Mouse (Mus musculus): ENCODE data around the gene Gps2. TPM values are rescaled to one million over a fixed set of nuclear protein-coding genes. Genes with fewer than 3 reads are reported as not detected.

The Gps2 gene
- total RNA-seq, 2 experiments from 2014 or later, result 37.8 to 38.3 TPM

DNA sequence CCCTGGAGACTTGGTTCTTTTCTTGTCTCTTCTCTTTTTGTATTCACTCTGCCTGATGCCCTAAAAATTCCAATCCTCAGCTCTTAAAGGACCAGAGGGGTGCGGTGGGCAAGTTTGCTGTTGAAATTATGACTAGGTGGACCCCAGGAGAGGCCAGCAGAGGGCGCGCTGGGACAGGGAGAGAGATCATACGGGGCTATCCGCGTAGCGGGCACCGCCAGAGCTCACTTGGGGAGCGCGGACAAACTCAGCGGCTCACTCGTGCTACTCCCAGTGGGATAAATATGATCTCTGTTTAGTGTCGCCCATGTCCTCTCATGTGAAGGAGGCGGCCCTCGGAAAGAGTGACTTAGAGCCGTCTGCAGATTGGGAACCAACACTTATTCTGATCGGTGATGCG is 20.5 kb downstream of the Gps2 start:
- peak; percentile 97 for DNase-seq
- intact Hi-C loops (cut with DNase I), result loop anchor here (5.0 to 10.0 kb wide), 2 partner anchors 51 to 278 kb away; partner anchors contain the start of genes Ctdnep1, Elp5 and Slc16a11

- intact Hi-C loops (cut with DNase I), result loop anchor here (5.0 to 10.0 kb wide), 2 partner anchors 50 to 278 kb away; partner anchors contain the start of genes Ctdnep1, Elp5 and Slc16a11
- DNase-seq, result no peak
Observed at GRCm38 (mm10) chr11:69934681-69935080, 21.0 kb downstream of the Gps2 start.

DNA sequence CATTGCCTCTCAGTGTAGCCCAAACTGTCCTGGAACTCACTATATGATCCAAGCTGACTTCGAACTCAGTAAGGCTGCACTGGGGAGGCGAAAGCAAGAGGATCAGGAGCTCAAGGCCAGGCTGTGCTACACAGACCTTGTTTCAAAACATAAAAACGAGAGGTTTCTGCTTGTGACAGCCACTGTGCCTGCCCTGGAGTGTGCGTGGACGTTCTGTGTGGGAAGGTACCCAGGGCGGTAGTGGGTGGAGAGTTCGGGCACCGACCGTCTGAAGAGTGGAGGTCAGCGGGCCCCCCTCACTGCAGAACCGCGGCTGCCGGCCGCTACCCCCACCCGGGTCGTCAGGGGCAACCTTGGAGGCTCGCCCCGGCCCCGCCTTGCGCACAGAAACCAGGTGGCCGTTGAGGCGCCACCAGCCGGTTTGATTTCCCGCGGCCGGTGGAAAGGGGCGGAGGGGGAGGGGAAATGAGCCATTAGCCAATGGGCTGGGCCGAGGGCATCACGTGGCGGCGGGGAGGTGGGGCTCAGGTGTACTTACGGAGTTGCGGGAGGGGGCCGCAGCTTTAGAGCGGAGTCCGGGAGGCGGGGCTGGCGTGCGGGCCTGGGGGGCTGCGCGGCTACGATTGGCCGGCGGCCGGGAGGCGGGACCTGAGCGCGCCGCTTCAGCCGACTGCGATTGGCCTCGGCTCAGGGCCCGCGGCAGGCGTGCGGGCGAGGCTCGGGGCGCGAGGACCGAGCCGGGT is 21.6 kb downstream of the Gps2 start, which contains the start of gene Ybx2:
Gene Ybx2 (plus strand): TSS at position 660 of the 743 bp plus-strand sequence.
- intact Hi-C loops (cut with DNase I), result loop anchor here (10.0 kb wide), 1 partner anchor 49 kb away; the partner anchor contains the start of genes Ctdnep1 and Elp5
- DNase-seq, result peak; percentile 96

DNA sequence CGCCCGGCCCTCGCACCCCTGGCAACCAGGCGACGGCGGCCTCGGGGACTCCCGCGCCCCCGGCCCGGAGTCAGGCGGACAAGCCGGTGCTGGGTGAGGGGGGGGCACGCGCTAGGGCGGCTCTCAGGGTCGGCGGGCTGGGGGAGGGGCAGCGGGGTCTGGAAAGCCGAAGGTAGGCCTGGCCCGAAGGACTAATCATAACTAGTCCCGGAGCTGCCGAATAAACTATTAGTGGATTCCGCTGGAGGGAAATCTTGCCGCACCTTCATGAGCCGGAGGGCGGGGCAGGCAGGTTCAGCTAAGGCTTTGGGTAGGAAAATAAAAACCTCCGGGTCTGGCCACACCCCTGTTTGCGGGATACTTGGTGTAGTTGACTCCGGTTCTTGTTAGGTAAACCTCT is 22.5 kb downstream of the Gps2 start:
- intact Hi-C loops (cut with DNase I), result loop anchor here (10.0 kb wide), 1 partner anchor 49 kb away; the partner anchor contains the start of genes Ctdnep1 and Elp5
- no peak for DNase-seq

DNA sequence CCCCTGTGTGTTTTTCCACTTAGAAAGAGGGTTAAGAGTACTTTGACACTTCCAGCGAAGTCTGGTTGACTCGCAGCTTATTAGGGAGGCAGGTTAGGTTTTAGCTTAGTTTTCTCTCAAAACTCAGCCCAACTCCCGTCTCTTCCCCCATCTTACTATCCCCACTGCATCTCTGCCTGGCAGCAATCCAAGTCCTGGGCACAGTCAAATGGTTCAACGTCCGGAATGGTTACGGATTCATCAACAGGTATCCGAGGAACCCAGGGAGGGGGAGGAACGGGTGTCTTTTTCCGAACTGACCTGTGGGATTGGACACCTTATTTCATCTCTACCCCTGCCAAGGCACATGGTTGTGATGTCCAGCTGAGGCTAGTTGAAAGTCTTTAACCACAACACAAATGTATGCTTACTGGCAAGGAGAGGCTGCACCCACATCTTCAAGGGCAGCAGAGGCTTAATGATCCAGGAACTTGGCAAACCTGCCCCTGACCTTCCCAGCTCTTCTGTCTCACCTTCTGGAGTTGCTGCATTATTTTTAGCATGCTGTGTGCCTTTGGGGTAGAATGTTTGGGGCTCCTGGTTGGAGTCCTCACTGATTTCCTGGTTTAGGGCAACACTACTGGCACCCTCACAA is 23.1 kb downstream of the Gps2 start:
- intact Hi-C loops (cut with DNase I), result loop anchor here (10.0 kb wide), 1 partner anchor 48 kb away; the partner anchor contains the start of genes Ctdnep1 and Elp5
- DNase-seq, result no peak

GRCm38 (mm10) chr11:69937385-69937784 is 23.7 kb downstream of the Gps2 start:
- DNase-seq, result peak; percentile 39
- intact Hi-C loops (cut with DNase I), result loop anchor here (10.0 kb wide), 1 partner anchor 47 kb away; the partner anchor contains the start of genes Ctdnep1 and Elp5

GRCm38 (mm10) chr11:69937834-69938233 is 24.1 kb downstream of the Gps2 start:
- intact Hi-C loops (cut with DNase I), result loop anchor here (10.0 kb wide), 1 partner anchor 47 kb away; the partner anchor contains the start of genes Ctdnep1 and Elp5
- DNase-seq, result no peak

- DNase-seq, result no peak
- intact Hi-C loops (cut with DNase I), result loop anchor here (10.0 kb wide), 1 partner anchor 46 kb away; the partner anchor contains the start of genes Ctdnep1 and Elp5
Observed at GRCm38 (mm10) chr11:69938401-69938979, 24.8 kb downstream of the Gps2 start.

- DNase-seq, result no peak
- intact Hi-C loops (cut with DNase I), result loop anchor here (10.0 kb wide), 1 partner anchor 46 kb away; the partner anchor contains the start of genes Ctdnep1 and Elp5
Observed at GRCm38 (mm10) chr11:69939181-69939580, 25.5 kb downstream of the Gps2 start.

DNA sequence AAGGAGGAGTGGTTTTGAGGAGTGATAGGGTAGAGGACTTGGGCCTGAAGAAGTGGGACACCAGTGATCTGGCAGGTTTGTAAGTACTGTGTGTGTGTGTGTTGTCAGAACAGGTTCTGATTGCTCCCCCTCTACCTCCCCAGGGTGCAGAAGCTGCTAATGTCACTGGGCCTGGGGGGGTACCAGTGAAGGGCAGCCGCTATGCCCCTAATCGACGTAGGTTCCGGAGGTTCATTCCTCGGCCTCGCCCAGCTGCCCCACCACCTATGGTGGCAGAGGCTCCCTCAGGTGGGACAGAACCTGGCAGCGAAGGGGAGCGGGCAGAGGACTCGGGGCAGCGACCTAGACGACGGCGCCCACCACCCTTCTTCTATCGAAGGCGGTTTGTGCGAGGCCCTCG is 26.0 kb downstream of the Gps2 start:
- intact Hi-C loops (cut with DNase I), result loop anchor here (10.0 kb wide), 1 partner anchor 45 kb away; the partner anchor contains the start of genes Ctdnep1 and Elp5
- no peak for DNase-seq

DNA sequence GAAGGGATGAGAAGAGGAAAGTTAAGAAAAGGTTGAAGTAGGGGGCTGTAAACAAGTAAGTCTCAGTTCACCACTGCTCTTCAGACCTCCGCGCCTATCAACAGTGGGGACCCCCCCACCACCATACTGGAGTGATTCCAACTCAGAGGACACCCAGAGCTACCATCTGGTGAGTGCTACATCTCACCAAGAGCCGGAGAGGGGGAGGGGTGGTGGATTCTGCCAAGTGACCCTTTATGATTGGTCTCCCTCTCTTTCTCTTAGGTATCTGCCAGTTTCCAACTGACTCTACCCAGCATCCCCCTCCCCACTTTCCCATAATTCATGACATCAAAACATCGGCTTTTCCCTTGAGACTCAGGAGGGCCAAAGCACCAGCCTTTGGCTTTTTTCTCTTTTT is 27.3 kb downstream of the Gps2 start:
- intact Hi-C loops (cut with DNase I), result no loop called here
- peak; percentile 87 for DNase-seq

GRCm38 (mm10) chr11:69945216-69945615 is 31.5 kb downstream of the Gps2 start:
- DNase-seq, result no peak
- intact Hi-C loops (cut with DNase I), result no loop called here

GRCm38 (mm10) chr11:69945997-69946891 is 32.6 kb downstream of the Gps2 start:
- DNase-seq, result no peak
- intact Hi-C loops (cut with DNase I), result no loop called here

GRCm38 (mm10) chr11:69947337-69948065 is 33.8 kb downstream of the Gps2 start:
- intact Hi-C loops (cut with DNase I), result no loop called here
- DNase-seq, result peak; percentile 54

GRCm38 (mm10) chr11:69948066-69948762 is 34.5 kb downstream of the Gps2 start, which contains the start of gene Slc2a4:
Slc2a4 (minus strand) TSS chr11:69948188.
- peak; percentile 97 for DNase-seq
- intact Hi-C loops (cut with DNase I), result no loop called here

- peak; percentile 88 for DNase-seq
- intact Hi-C loops (cut with DNase I), result no loop called here
Observed at GRCm38 (mm10) chr11:69948763-69949150, 35.1 kb downstream of the Gps2 start.

GRCm38 (mm10) chr11:69950807-69951459 is 37.2 kb downstream of the Gps2 start:
- no peak for DNase-seq
- intact Hi-C loops (cut with DNase I), result no loop called here

- DNase-seq, result no peak
- intact Hi-C loops (cut with DNase I), result no loop called here
Observed at GRCm38 (mm10) chr11:69952274-69952673, 38.6 kb downstream of the Gps2 start.

Measured in left cerebral cortex, postnatal 4 days (tissue).